Mouse (Mus musculus): ENCODE results near the gene Fkbp5. TPM values are rescaled to one million over a fixed set of nuclear protein-coding genes. Genes with fewer than 3 reads are reported as not detected.

The Fkbp5 gene
- polyA plus RNA-seq (2012; rRNA removed) (21.4 and 23.3 TPM in 2 replicates), polyA plus RNA-seq (2014; fragmentation: Nextera tagmentation; extraction: Ambion mirVana) (8.7 and 9.2 TPM in 2 replicates)

DNA sequence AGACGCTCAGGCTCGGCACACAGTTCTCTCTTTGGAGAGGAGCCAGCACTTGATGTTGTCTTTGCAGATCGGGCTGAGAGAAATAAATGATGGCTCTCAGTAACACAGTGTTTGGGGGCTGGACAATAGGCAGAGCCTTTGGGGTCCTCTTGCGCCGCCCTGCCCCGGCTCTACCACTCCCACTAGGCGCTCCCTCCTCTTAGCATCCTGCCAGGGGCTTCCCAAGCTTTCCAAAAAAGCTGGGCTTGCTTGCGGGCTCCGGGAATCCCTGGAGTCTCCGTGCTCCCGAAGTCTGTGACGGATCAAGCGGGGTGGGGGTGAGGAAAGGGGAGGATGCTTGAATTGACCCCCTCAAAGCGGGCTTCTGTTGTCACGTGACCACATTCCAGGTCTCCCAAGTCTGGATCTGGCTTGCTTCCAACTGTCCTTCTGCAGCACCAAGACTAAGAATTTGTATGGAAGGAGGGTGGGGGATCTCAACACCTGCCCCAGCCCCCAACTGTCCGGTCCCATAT, at the start of gene Fkbp5:
Gene Fkbp5 (minus strand): TSS at position 87 of the 515 bp plus-strand sequence.
- Histone ChIP-seq H3K9me3 (ENCODE audit: control insufficient read depth, low read length) (no peaks in the 10 kb centered on the region), H3K27ac (replicated peaks; ENCODE audit: low read depth, low read length) (peak within 1 kb of the TSS; percentile 73), H3K4me3 (replicated peaks; ENCODE audit: low read length) (peak within 1 kb of the TSS; percentile 47), H3K4me2 (replicated peaks; ENCODE audit: low read depth, low read length, severe bottlenecking) (peak within 1 kb of the TSS; percentile 96), H3K27me3 (ENCODE audit: control insufficient read depth, insufficient read depth, low read length) (no peaks in the 10 kb centered on the region), H3K9ac (ENCODE audit: low read depth, low read length, severe bottlenecking) (peak within 1 kb of the TSS; percentile 59), H3K4me1 (ENCODE audit: control insufficient read depth, insufficient read depth, low read length) (peaks cover 26% of the 10 kb centered on the region), H3K36me3 (ENCODE audit: control insufficient read depth, insufficient read depth, low read length) (no peaks in the 10 kb centered on the region)
- DNase-seq (ENCODE audit: low spot score) (peak; percentile 82), ATAC-seq (ENCODE audit: low FRiP score, low read depth) (peak; percentile 55)
- TF ChIP-seq POLR2A (IDR thresholded peaks at IDR 0.05; ENCODE audit: borderline replicate concordance, extremely low read depth, insufficient read depth, insufficient read length), result no peak
- WGBS, result 3% methylated on average over 16 of the region's 16 CpGs

DNA sequence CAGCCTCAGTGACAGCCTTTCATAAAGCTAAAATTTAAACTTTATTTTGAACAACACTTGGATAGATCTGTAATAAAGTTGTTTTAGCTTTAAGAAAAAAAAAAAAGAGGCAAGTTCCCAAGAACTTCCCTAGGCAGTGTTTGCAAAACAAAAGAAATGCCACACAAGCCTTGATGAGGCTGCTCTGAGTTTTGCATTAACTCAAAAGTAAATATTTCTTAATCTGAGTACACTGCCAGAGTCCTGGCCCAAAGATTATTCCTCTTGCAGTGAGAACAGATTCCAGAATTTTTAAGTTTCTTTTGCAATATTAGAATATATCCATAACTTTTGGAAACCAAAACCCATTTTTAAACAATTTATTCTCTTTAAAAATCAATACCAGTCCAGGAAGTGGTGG, 47.9 kb upstream of the Fkbp5 start:
- no peaks in the 10 kb centered on the region for H3K9me3 ChIP-seq (ENCODE audit: control insufficient read depth, low read length)
- peaks cover 5% of the 10 kb centered on the region; the same call in 1 of the 2 replicates for H3K4me1 ChIP-seq (ENCODE audit: control insufficient read depth, insufficient read depth, low read length)
- H3K4me2 ChIP-seq (replicated peaks; ENCODE audit: low read depth, low read length, severe bottlenecking), result no peak overlapping the region
- TF ChIP-seq POLR2A (IDR thresholded peaks at IDR 0.05; ENCODE audit: borderline replicate concordance, extremely low read depth, insufficient read depth, insufficient read length), result no peak
- H3K9ac ChIP-seq (ENCODE audit: low read depth, low read length, severe bottlenecking), result no peak overlapping the region
- H3K27ac ChIP-seq (replicated peaks; ENCODE audit: low read depth, low read length), result no peak overlapping the region
- ATAC-seq (ENCODE audit: low FRiP score, low read depth) (no peak), DNase-seq (ENCODE audit: low spot score) (no peak)
- H3K4me3 ChIP-seq (replicated peaks; ENCODE audit: low read length), result no peak overlapping the region
- H3K36me3 ChIP-seq (ENCODE audit: control insufficient read depth, insufficient read depth, low read length), result no peaks in the 10 kb centered on the region
- no peaks in the 10 kb centered on the region for H3K27me3 ChIP-seq (ENCODE audit: control insufficient read depth, insufficient read depth, low read length)

DNA sequence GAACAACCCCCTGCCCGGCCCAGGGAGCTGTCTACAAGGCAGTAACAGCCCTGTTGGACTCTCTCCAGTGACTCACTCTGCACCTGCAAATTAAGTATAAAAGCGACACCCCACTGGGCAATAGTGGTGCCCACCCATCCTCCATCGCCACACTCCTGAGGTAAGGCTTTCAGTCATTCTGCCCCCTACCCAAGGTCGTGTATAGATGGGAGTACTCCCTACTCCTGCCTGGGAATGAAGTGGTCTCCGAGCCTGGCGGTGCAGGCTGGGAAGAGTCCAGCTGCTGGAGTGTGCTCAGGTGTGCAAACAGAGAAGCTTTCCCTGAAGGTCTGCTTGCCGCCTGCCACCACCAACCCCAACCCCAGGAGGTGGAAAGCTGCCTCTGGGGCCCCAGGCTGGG, 44.3 kb upstream of the Fkbp5 start:
- Histone ChIP-seq H3K4me1 (ENCODE audit: control insufficient read depth, insufficient read depth, low read length) (peaks cover 10% of the 10 kb centered on the region), H3K9ac (ENCODE audit: low read depth, low read length, severe bottlenecking) (no peak overlapping the region), H3K4me3 (replicated peaks; ENCODE audit: low read length) (no peak overlapping the region), H3K4me2 (replicated peaks; ENCODE audit: low read depth, low read length, severe bottlenecking) (no peak overlapping the region), H3K36me3 (ENCODE audit: control insufficient read depth, insufficient read depth, low read length) (no peaks in the 10 kb centered on the region), H3K27me3 (ENCODE audit: control insufficient read depth, insufficient read depth, low read length) (no peaks in the 10 kb centered on the region), H3K9me3 (ENCODE audit: control insufficient read depth, low read length) (no peaks in the 10 kb centered on the region), H3K27ac (replicated peaks; ENCODE audit: low read depth, low read length) (no peak overlapping the region)
- no peak for ATAC-seq (ENCODE audit: low FRiP score, low read depth)
- no peak for DNase-seq (ENCODE audit: low spot score)
- WGBS, result 50% methylated on average over 7 of the region's 7 CpGs
- no peak for TF ChIP-seq POLR2A (IDR thresholded peaks at IDR 0.05; ENCODE audit: borderline replicate concordance, extremely low read depth, insufficient read depth, insufficient read length)

DNA sequence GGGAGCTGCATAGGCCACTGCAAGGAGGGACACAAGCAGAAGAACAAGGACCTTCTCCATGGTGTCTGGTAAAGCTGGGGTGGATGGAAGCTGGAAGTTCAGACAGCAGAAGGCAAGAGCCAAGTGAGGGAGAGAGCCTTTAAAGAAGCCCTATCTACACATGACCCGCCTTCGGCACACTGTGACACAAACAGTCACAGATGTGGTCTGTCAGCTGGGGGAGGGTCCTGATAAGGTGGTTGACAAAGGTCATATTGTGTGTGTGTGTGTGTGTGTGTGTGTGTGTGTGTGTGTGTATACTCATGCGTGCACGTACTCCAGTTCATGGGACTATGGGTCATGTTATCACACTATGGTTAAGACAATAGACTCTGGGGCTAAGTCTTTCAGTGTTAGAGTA, 43.3 kb upstream of the Fkbp5 start, which contains the start of gene Clps:
Gene Clps (minus strand): TSS at position 169 of the 400 bp plus-strand sequence.
- Histone ChIP-seq H3K4me3 (replicated peaks; ENCODE audit: low read length) (no peak within 1 kb of the TSS), H3K36me3 (ENCODE audit: control insufficient read depth, insufficient read depth, low read length) (no peaks in the 10 kb centered on the region), H3K4me1 (ENCODE audit: control insufficient read depth, insufficient read depth, low read length) (peaks cover 13% of the 10 kb centered on the region), H3K27ac (replicated peaks; ENCODE audit: low read depth, low read length) (no peak within 1 kb of the TSS), H3K4me2 (replicated peaks; ENCODE audit: low read depth, low read length, severe bottlenecking) (no peak within 1 kb of the TSS), H3K27me3 (ENCODE audit: control insufficient read depth, insufficient read depth, low read length) (no peaks in the 10 kb centered on the region), H3K9ac (ENCODE audit: low read depth, low read length, severe bottlenecking) (no peak within 1 kb of the TSS), H3K9me3 (ENCODE audit: control insufficient read depth, low read length) (no peaks in the 10 kb centered on the region)
- WGBS, result 82% methylated on average over 4 of the region's 4 CpGs
- TF ChIP-seq POLR2A (IDR thresholded peaks at IDR 0.05; ENCODE audit: borderline replicate concordance, extremely low read depth, insufficient read depth, insufficient read length), result no peak
- ATAC-seq (ENCODE audit: low FRiP score, low read depth) (no peak), DNase-seq (ENCODE audit: low spot score) (no peak)

DNA sequence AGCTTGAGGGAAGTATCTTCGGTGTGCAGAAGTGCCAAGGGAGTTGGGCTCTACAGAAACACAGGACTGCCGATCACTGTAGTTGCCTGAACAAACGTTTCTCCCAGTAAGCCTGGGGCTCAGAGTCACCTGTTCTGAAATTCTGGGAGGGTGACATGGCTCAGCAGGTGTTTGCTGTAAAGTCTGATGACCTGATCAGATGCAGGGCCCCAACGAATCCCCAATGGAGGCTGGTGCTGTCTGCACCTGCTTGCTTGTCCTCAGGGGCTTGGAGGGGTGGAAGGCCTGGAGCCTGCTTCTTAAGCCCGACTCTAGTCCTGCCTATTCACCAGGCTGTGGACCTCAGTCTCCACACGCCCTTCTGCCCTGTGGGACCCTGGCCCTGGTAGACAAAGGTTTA, 40.4 kb upstream of the Fkbp5 start:
- Histone ChIP-seq H3K4me2 (replicated peaks; ENCODE audit: low read depth, low read length, severe bottlenecking) (no peak overlapping the region), H3K9ac (ENCODE audit: low read depth, low read length, severe bottlenecking) (no peak overlapping the region), H3K27ac (replicated peaks; ENCODE audit: low read depth, low read length) (no peak overlapping the region), H3K9me3 (ENCODE audit: control insufficient read depth, low read length) (no peaks in the 10 kb centered on the region), H3K36me3 (ENCODE audit: control insufficient read depth, insufficient read depth, low read length) (no peaks in the 10 kb centered on the region), H3K4me3 (replicated peaks; ENCODE audit: low read length) (no peak overlapping the region), H3K27me3 (ENCODE audit: control insufficient read depth, insufficient read depth, low read length) (no peaks in the 10 kb centered on the region), H3K4me1 (ENCODE audit: control insufficient read depth, insufficient read depth, low read length) (peaks cover 19% of the 10 kb centered on the region)
- no peak for TF ChIP-seq POLR2A (IDR thresholded peaks at IDR 0.05; ENCODE audit: borderline replicate concordance, extremely low read depth, insufficient read depth, insufficient read length)
- DNase-seq (ENCODE audit: low spot score), result peak; percentile 28
- peak; percentile 39; the same call in 1 of the 2 replicates for ATAC-seq (ENCODE audit: low FRiP score, low read depth)
- WGBS, result 54% methylated on average over 6 of the region's 6 CpGs
